Mouse (Mus musculus): ENCODE results near the gene Nanos3.

Gene Nanos3

GRCm38 (mm10) chr8:84185117-84185516 lies at the start of gene Nanos3:
Gene Nanos3 (minus strand): TSS chr8:84185217.
- DNase-seq (ENCODE audit: low read depth, low spot score): no peak

- DNase-seq (ENCODE audit: low read depth, low spot score): no peak
These were observed 48.0 kb upstream of the Nanos3 start for GRCm38 (mm10) chr8:84233055-84233454.

DNA sequence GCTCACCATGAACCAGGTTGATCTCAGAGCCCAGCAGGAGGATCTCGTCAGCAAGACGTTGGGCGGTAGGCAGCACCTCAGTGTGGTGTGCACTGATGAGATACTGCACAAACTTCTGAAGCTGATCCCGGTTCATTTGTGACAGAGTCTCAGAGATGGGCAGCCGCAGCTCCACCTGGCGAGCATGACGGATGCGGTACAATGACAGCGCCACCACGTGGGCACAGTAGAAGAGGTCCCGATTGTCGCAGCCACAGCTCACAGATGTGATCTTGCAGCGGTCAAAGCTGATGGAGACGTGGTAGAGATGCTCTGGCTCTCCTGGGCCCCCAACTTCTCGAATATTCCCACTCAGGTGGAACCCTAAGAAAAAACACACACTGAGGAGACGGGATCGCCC lies 45.7 kb upstream of the Nanos3 start:
- DNase-seq (ENCODE audit: low read depth, low spot score): no peak

- peak; percentile 75 for DNase-seq (ENCODE audit: low read depth, low spot score)
These were observed 38.5 kb upstream of the Nanos3 start for GRCm38 (mm10) chr8:84223322-84224029.

DNA sequence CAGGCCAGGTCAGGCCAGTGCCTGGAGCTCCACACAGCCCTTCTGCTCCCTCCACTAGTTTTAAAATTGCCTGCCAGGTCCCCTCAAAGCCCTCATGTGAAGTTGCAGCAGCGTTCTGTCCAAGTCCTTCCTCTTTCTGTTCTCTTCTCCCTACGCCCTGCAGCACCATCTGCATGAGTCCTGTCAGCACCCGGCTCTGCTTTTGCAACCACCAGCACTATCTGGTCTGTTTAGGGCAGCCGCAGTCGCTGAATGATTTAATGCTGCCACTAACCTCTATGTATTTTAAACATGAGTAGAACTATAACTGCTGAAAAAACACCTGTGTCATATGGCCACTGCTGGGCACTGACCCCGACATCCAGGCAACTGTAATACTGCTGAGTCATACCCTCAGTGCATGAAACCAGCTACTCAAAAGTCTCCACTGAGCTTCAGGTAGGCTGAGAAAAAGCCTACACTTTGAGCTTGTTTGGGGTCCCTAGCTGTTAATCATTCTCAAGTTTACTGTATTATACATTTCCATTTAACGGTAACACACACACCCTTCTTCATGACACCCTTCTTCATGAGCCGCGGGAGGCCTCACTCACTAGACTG lies 37.6 kb upstream of the Nanos3 start:
- no peak for DNase-seq (ENCODE audit: low read depth, low spot score)

DNA sequence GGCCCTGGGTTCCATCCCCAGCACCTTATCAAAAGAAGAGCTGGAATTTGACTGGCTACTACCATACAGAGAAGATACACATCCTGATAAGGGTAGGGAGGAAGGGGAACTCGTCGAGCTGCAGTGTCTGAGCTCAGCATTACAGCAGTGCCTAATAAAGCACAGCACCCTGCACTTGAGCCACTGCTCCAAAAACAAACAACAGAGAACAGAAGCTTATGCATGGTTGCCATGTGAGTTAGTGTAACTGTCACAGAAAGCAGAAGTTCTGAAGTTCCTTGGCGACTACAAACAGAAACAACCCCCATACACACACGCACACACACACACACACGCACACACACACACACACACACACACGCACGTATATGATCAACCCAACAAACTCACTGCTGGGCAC lies 35.1 kb upstream of the Nanos3 start:
- DNase-seq (ENCODE audit: low read depth, low spot score): no peak

GRCm38 (mm10) chr8:84218143-84218542 lies 33.1 kb upstream of the Nanos3 start:
- no peak for DNase-seq (ENCODE audit: low read depth, low spot score)

- DNase-seq (ENCODE audit: low read depth, low spot score): no peak
These were observed 32.2 kb upstream of the Nanos3 start for GRCm38 (mm10) chr8:84217206-84217605.

- no peak for DNase-seq (ENCODE audit: low read depth, low spot score)
These were observed 28.3 kb upstream of the Nanos3 start for GRCm38 (mm10) chr8:84213277-84213676.

- no peak for DNase-seq (ENCODE audit: low read depth, low spot score)
These were observed 27.0 kb upstream of the Nanos3 start for GRCm38 (mm10) chr8:84211881-84212563.

- DNase-seq (ENCODE audit: low read depth, low spot score): no peak
These were observed 26.2 kb upstream of the Nanos3 start for GRCm38 (mm10) chr8:84211202-84211601.

DNA sequence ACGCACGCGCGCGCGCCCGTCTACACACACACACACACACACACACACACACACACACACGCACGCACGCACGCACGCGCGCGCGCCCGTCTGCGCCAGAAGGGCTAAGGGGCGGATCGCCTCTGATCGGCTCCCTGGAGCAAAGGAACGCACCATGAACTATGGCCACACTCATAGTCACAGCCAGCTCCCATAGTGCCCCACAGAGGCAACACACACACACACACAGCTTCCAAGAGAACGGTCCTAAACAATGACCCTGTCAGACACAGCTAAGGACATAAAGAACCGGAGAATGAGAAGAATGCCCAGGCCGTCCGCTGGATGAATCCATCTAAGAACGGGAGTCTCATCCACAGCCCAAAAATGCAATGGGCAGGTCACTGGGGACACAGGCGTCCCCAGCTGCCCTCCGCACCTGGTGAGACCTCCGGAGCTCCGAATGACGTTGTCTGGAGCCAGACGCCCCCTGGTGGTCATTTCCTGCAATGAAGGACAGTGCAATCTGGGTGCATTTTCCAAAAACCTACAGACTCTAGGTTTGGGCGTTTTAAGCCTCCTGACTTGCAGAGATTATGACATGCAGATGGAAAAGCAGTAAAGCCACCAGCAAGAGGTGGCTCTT lies 25.3 kb upstream of the Nanos3 start:
- no peak for DNase-seq (ENCODE audit: low read depth, low spot score)

DNA sequence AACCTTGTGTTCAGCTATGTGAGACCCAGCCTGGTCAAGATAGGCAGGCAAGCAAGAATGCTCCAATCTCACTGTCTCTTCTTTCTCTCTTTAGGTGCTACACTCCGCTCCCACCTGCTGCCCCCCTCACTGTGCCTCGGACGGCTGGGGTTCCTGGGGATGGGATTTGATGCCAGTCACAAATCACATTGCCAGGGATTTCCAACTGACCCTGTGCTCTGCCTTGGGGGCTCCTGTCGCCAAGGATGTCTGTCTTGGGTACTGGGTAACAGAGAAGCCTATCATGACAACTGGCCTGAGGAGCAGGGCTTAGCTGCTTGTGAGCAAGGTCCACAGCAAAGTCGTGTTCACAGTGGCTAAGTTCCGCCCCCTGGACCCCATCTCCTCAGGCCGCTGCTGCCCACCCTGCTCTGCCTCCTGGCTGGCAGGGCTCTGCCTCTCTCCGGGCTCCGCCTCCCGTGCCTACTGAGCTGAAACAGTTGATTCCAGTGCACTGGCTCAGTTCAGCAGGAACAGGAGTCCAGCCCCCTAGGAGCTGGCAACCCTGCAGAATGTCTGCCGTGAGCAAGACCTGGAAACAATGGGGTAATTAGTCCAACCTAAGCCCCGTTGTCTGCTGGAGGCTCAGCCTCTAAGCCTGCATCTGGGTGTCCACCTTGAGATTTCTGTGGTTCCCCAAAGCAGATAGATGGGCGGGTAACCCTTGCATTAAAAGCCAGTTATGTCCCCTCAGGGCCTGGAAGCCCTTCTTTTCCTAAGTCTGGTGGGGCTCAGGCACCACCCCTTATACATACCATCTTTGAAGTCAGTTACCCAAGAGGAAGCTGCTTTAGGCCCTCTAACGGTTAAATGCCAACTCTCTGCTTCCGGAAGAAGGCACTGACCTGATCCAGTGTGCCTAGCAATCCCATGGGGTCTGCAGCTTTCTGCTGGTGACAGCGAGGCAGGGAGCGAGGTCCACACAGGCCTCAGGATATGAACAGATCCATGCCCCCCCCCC lies 23.7 kb upstream of the Nanos3 start:
- no peak for DNase-seq (ENCODE audit: low read depth, low spot score)

DNA sequence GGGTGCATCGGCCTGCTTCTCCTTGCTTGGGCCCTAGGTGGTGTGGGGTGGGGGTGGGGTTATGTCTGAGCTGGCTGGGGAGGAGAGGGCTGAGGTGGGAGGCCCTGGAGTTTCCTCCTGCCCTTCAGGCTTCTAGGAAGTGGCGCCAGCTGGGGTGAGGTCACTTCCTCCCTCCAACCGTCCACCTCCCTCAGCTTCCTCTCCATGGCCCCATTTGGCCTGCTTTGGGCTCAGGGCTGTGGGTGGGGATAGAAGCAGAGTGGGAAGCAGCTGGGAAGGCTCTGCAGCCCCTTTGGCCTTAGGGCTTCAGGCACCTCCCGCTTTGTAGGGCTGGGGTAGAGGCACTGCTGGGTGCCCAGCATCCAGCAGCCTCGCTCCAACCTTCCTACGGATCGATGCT lies 22.8 kb upstream of the Nanos3 start:
- DNase-seq (ENCODE audit: low read depth, low spot score): no peak

- DNase-seq (ENCODE audit: low read depth, low spot score): no peak
These were observed 21.6 kb upstream of the Nanos3 start for GRCm38 (mm10) chr8:84206666-84207065.

- DNase-seq (ENCODE audit: low read depth, low spot score): no peak
These were observed 20.1 kb upstream of the Nanos3 start for GRCm38 (mm10) chr8:84205073-84205472.

GRCm38 (mm10) chr8:84203975-84204772 lies 19.2 kb upstream of the Nanos3 start:
- no peak for DNase-seq (ENCODE audit: low read depth, low spot score)

DNA sequence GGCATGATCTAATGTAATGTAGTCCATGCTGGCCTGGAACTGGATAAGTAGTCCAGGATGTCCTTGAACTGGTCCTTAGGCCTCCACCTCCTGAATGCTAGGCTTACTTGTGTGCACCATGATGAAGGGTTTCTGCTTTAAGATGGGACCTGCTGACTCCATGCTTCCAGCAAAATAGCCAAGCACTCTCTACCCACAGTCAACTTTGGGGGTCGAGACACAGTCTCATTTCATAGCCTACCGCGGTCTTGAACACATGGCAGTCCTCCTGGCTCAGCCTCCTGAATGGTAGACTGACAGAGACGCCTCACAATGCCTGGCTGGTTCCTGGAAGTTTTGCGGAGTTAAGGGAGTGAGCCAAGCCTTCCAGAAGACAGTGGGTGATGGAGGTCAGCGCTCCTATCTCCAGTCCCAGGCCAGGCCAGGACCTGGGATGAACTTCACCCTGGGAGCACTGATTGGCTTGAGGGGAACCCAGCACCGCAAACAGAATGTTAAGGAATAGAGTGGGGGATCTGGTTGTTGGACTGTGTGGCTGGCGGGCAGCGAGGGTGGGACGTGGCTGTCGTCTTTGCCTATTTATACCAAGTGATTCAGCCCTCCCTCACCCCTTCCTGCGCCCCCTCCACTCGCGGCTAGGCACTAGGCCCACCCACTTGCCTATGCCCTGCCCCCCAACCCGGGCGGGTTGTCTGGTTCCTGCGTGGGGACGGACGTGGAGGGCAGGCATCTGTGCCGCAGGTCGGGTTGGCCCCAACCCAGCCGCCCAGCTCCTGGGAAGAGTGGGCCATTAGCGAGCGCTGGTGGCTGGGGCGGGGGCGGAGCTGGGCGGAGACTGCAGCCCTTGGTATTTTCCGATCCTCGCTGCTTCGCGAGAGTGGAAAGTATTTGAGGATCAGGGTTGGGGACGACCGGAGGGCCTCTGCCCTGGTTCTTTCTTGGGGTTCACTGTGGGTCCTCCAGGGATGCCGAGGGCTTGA lies 18.2 kb upstream of the Nanos3 start:
- no peak for DNase-seq (ENCODE audit: low read depth, low spot score)

DNA sequence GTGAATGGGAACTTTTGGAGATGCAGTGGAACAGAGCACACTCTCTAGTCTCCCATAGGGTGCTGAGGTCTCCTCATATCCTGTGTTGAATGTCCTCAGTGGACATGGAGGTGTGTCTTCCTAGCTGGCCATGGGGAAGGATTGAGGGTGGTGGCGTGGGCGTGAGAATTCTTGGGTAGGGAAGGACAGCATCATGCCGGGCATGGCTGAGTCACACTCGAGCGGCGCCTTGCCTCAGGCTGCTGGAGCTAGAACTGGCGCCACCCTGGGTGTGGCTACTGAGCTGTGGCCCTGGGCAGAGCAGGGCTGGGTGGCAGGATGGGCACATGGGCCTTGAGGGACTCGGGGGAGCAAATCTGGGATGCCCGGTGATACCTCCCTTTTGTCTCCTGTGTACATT lies 17.4 kb upstream of the Nanos3 start:
- no peak for DNase-seq (ENCODE audit: low read depth, low spot score)

Measured in WW6 (cell line).